Mouse (Mus musculus): ENCODE measurements around the gene Barhl2. TPM values are rescaled to one million over a fixed set of nuclear protein-coding genes. Genes with fewer than 3 reads are reported as not detected.

The Barhl2 gene
- total and polyA plus RNA-seq, 3 experiments, result not detected

- Histone ChIP-seq H3K9me3 (replicated peaks; ENCODE audit: insufficient read depth, low read length) (no peaks in the 10 kb centered on the region), H3K4me1 (ENCODE audit: control insufficient read depth in 1 of 2, insufficient read depth in 2 of 2, low read length in 2 of 2) (no peaks in the 10 kb centered on the region), H3K4me3 (ENCODE audit: control insufficient read depth in 1 of 2, insufficient read depth in 1 of 2, low read depth in 2 of 2, low read length in 2 of 2) (no peak overlapping the region), H3K27me3 (ENCODE audit: control insufficient read depth in 1 of 2, insufficient read depth in 2 of 2, low read length in 2 of 2) (no peaks in the 10 kb centered on the region), H3K27ac (ENCODE audit: control insufficient read depth, low read depth, low read length) (no peak overlapping the region), H3K36me3 (ENCODE audit: control insufficient read depth in 1 of 2, insufficient read depth in 2 of 2, low read length in 2 of 2) (no peaks in the 10 kb centered on the region), H3K79me2 (ENCODE audit: control insufficient read depth, insufficient read depth, low read length, poor library complexity) (no peaks in the 10 kb centered on the region), H3K9ac (ENCODE audit: control insufficient read depth, low read depth, low read length, poor library complexity, severe bottlenecking) (no peak overlapping the region)
- TF ChIP-seq ETS1 (IDR thresholded peaks at IDR 0.05; ENCODE audit: low read depth, low read length), result no peak
- no peak for TF ChIP-seq GABPA (IDR thresholded peaks at IDR 0.05; ENCODE audit: low read depth, low read length)
- no peak for TF ChIP-seq JUND (IDR thresholded peaks at IDR 0.05; ENCODE audit: low read depth, low read length)
- no peak for TF ChIP-seq ELF1 (IDR thresholded peaks at IDR 0.05; ENCODE audit: low read depth, low read length)
- TF ChIP-seq NELFE (IDR thresholded peaks at IDR 0.05; ENCODE audit: low read depth, low read length), result no peak
- TF ChIP-seq USF2 (IDR thresholded peaks at IDR 0.05; ENCODE audit: borderline replicate concordance in 1 of 2, insufficient read depth in 1 of 2, low read depth in 1 of 2, low read length in 2 of 2), result no peak
- TF ChIP-seq UBTF (IDR thresholded peaks at IDR 0.05; ENCODE audit: borderline replicate concordance, insufficient read depth, low read depth, low read length), result no peak
- TF ChIP-seq MAFK (IDR thresholded peaks at IDR 0.05; ENCODE audit: borderline replicate concordance, low read depth, low read length), result no peak
- TF ChIP-seq BHLHE40 (IDR thresholded peaks at IDR 0.05; ENCODE audit: borderline replicate concordance, low read depth, low read length), result no peak
- TF ChIP-seq ZMIZ1 (IDR thresholded peaks at IDR 0.05; ENCODE audit: low read depth, low read length), result no peak
- TF ChIP-seq ZC3H11A (IDR thresholded peaks at IDR 0.05; ENCODE audit: low read depth, low read length), result no peak
- no peak for TF ChIP-seq MAZ (IDR thresholded peaks at IDR 0.05; ENCODE audit: low read depth, low read length)
- no peak for TF ChIP-seq MEF2A (IDR thresholded peaks at IDR 0.05; ENCODE audit: extremely low read depth, insufficient replicate concordance, low read depth, low read length, poor library complexity, severe bottlenecking)
- TF ChIP-seq POLR2A (IDR thresholded peaks at IDR 0.05; ENCODE audit: control insufficient read depth in 1 of 2, insufficient read depth in 1 of 2, low read depth in 1 of 2, low read length in 2 of 2, poor library complexity in 1 of 2), result no peak
- TF ChIP-seq E2F4 (IDR thresholded peaks at IDR 0.05; ENCODE audit: borderline replicate concordance, low read depth, low read length), result no peak
- no peak for TF ChIP-seq TBP (IDR thresholded peaks at IDR 0.05; ENCODE audit: low read depth, low read length)
- no peak for TF ChIP-seq EP300 (IDR thresholded peaks at IDR 0.05; ENCODE audit: low read depth in 1 of 2, low read length in 2 of 2)
- DNase-seq (ENCODE audit: low read depth, low spot score), result no peak
Measured at GRCm38 (mm10) chr5:106459120-106459641, 1.2 kb upstream of the Barhl2 start.

DNA sequence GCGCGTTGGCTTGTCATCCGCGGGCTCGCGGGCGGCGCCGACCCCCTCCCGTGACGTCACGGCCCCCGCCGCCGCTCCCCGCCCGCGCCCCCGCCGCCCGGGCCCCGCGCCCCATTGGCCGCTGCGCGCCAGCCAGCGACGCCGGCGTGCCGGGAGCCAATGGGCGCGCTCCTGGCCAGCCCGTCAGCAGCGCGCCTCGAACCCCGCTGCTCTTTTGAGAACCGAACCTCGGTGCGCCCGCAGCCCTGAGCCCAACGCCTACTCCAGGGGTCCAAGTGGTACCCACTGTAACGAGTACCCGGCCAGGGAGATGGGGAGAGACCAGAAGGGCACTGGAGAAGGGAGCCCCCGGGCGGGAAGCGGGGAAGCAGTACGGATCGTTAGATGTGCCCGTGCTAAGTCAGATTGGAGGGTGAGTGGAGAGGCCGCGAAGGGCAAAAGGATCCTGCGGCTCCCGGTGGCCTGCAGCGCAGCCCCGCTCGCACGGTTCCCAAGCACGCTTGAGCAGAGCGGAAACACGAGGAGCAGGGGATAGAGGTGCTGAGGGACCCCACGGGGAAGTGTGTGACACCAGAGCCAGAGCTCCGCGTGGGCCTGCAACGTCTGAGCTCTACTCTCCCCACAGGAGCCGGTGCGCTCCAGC, 632 bp upstream of the Barhl2 start:
- TF ChIP-seq POLR2A (IDR thresholded peaks at IDR 0.05; ENCODE audit: control insufficient read depth in 1 of 2, insufficient read depth in 1 of 2, low read depth in 1 of 2, low read length in 2 of 2, poor library complexity in 1 of 2), result no peak
- TF ChIP-seq TAL1 (IDR thresholded peaks at IDR 0.05; ENCODE audit: low read length), result no peak
- no peak for TF ChIP-seq JUND (IDR thresholded peaks at IDR 0.05; ENCODE audit: low read depth, low read length)
- TF ChIP-seq MAX (IDR thresholded peaks at IDR 0.05; ENCODE audit: low read length), result no peak
- no peak for TF ChIP-seq CHD2 (IDR thresholded peaks at IDR 0.05; ENCODE audit: low read length)
- no peak for TF ChIP-seq ZMIZ1 (IDR thresholded peaks at IDR 0.05; ENCODE audit: low read depth, low read length)
- TF ChIP-seq GABPA (IDR thresholded peaks at IDR 0.05; ENCODE audit: low read depth, low read length), result no peak
- TF ChIP-seq ZNF384 (IDR thresholded peaks at IDR 0.05; ENCODE audit: low read depth, low read length), result no peak
- TF ChIP-seq NELFE (IDR thresholded peaks at IDR 0.05; ENCODE audit: low read depth, low read length), result no peak
- TF ChIP-seq TBP (IDR thresholded peaks at IDR 0.05; ENCODE audit: low read depth, low read length), result no peak
- no peak for TF ChIP-seq ZC3H11A (IDR thresholded peaks at IDR 0.05; ENCODE audit: low read depth, low read length)
- TF ChIP-seq EP300 (IDR thresholded peaks at IDR 0.05; ENCODE audit: low read depth in 1 of 2, low read length in 2 of 2), result no peak
- no peak for TF ChIP-seq MYC (IDR thresholded peaks at IDR 0.05; ENCODE audit: low read depth, low read length)
- TF ChIP-seq MAZ (IDR thresholded peaks at IDR 0.05; ENCODE audit: low read depth, low read length), result no peak
- TF ChIP-seq MEF2A (IDR thresholded peaks at IDR 0.05; ENCODE audit: extremely low read depth, insufficient replicate concordance, low read depth, low read length, poor library complexity, severe bottlenecking), result no peak
- TF ChIP-seq KAT2A (conservative IDR thresholded peaks at IDR 0.05; ENCODE audit: low read depth, low read length), result no peak
- no peak for TF ChIP-seq RAD21 (IDR thresholded peaks at IDR 0.05; ENCODE audit: low read depth, low read length)
- Histone ChIP-seq H3K27me3 (ENCODE audit: control insufficient read depth in 1 of 2, insufficient read depth in 2 of 2, low read length in 2 of 2) (no peaks in the 10 kb centered on the region), H3K79me2 (ENCODE audit: control insufficient read depth, insufficient read depth, low read length, poor library complexity) (no peaks in the 10 kb centered on the region), H3K27ac (ENCODE audit: control insufficient read depth, low read depth, low read length) (no peak overlapping the region), H3K4me3 (ENCODE audit: control insufficient read depth in 1 of 2, insufficient read depth in 1 of 2, low read depth in 2 of 2, low read length in 2 of 2) (no peak overlapping the region), H3K9me3 (replicated peaks; ENCODE audit: insufficient read depth, low read length) (no peaks in the 10 kb centered on the region), H3K4me1 (ENCODE audit: control insufficient read depth in 1 of 2, insufficient read depth in 2 of 2, low read length in 2 of 2) (no peaks in the 10 kb centered on the region), H3K36me3 (ENCODE audit: control insufficient read depth in 1 of 2, insufficient read depth in 2 of 2, low read length in 2 of 2) (no peaks in the 10 kb centered on the region), H3K9ac (ENCODE audit: control insufficient read depth, low read depth, low read length, poor library complexity, severe bottlenecking) (no peak overlapping the region)
- no peak for DNase-seq (ENCODE audit: low read depth, low spot score)

Data from MEL (cell line).